Mouse (Mus musculus): ENCODE data around the gene Flad1.

DNA sequence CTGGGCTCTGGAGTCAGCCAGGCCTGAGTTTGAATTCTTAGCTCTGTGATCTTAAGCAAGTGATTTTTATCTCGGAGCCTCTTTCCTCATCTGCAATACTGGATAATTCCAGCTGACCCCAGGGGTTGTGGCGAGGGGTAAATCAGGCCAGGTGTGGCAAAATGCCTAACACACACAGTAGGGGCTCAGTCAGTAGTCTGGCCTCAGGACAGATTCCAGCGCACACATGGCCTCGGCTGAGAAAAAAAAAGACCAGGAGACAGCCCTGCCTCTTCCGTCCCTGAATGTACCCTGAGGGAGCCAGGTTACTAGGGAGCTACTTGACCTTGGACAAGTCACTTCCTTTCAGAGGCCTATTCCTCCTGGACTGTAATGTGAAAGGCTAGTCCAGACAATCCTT is 28.7 kb downstream of the Flad1 start:
- TF ChIP-seq CTCF (IDR thresholded peaks at IDR 0.05; ENCODE audit: extremely low read depth, insufficient read length, insufficient replicate concordance, low read depth, low read length) (no peak), POLR2A (IDR thresholded peaks at IDR 0.05; ENCODE audit: low read depth, low read length) (no peak)

All from small intestine, adult 2 months (tissue).